In the genomic region with DNA sequence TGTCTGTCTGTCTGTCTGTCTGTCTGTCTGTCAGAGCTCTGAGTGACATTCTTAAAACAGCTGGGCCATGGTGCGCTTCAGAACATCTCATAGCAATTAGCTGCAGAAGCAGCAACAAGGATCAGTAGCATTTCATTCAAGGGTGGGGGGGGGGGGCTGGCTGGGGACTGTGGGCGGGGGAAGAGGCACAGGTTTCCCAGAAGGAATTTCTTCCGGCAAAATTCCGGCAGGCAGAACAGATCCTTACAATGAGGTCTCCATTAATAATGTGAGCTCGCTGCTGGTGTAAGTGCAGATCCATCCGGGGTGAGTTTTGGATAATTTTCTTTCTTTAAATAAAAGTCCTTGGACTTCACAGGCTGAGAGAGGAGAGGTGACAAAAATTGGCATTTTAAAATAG, we compare ENCODE assay signal across 15 mouse cellular contexts. TPM values are rescaled to one million over a fixed set of nuclear protein-coding genes. Genes with fewer than 3 reads are reported as not detected.
DNase-seq lines count a peak whose midpoint lies in the region; ATAC-seq and TF ChIP-seq lines count a peak whose summit lies in the region.
"Had no signal": no experiment of that assay in that cellular context is flagged by ENCODE, and none has a peak within 500 bp of the region (broad histone marks: within the 10 kb centered on the region; RNA-seq: fewer than 3 reads in every experiment).

No protein-coding gene starts in this region.

- H3K4me1 ChIP-seq in neural tube, embryonic 14.5 days (ENCODE audit: control insufficient read depth, insufficient read depth, low read length) = peaks cover 12% of the 10 kb centered on the region

- no peak for TF ChIP-seq CTCF in layer of hippocampus, adult 2 months (conservative IDR thresholded peaks at IDR 0.05)

- WGBS in neural tube, embryonic 14.5 days = 12% methylated on average over 6 of the region's 6 CpGs

- H3K4me3 ChIP-seq in layer of hippocampus, adult 2 months = peak overlapping the region; percentile 56
- H3K4me3 ChIP-seq in neural tube, embryonic 14.5 days (ENCODE audit: low read depth, low read length) = no peak overlapping the region
- H3K4me3 ChIP-seq: liver, embryonic 13.5 days had no signal

- H3K27me3 ChIP-seq in neural tube, embryonic 14.5 days (ENCODE audit: control insufficient read depth, insufficient read depth, low read length) = no peaks in the 10 kb centered on the region
- H3K27me3 ChIP-seq: liver, embryonic 13.5 days had no signal

- H3K9ac ChIP-seq in neural tube, embryonic 14.5 days (replicated peaks; ENCODE audit: low read depth, low read length) = no peak overlapping the region
- H3K9ac ChIP-seq: liver, embryonic 13.5 days had no signal

- no peaks in the 10 kb centered on the region for H3K36me3 ChIP-seq in neural tube, embryonic 14.5 days (ENCODE audit: control insufficient read depth, insufficient read depth, low read length)
- H3K36me3 ChIP-seq: liver, embryonic 13.5 days had no signal

- no peaks in the 10 kb centered on the region for H3K9me3 ChIP-seq in neural tube, embryonic 14.5 days (ENCODE audit: control insufficient read depth, low read length)
- H3K9me3 ChIP-seq: G1E; liver, embryonic 13.5 days had no signal

- DNase-seq in embryo, embryonic 11 days = peak; percentile 30
- DNase-seq in embryo, embryonic 10.5 days (ENCODE audit: low spot score) = no peak
- no peak for DNase-seq in layer of hippocampus, adult 2 months (ENCODE audit: low spot score in 2 of 2)
- no peak for DNase-seq in layer of hippocampus, postnatal 10 days (ENCODE audit: low spot score in 2 of 2)
- DNase-seq in forelimb bud, embryonic 11.5 days (ENCODE audit: low read depth, low spot score) = peak; percentile 13
- no peak for DNase-seq in frontal cortex, postnatal 36 days (ENCODE audit: low spot score in 2 of 2)
- DNase-seq in adrenal gland, postnatal 10 days = no peak
- DNase-seq: heart, postnatal 36 days; liver, embryonic 13.5 days had no signal

- no peak for ATAC-seq in neural tube, embryonic 14.5 days (ENCODE audit: low read depth)

- peak overlapping the region; percentile 82 for H3K27ac ChIP-seq in layer of hippocampus, adult 2 months
- no peak overlapping the region for H3K27ac ChIP-seq in neural tube, embryonic 14.5 days (ENCODE audit: low read depth, low read length)
- H3K27ac ChIP-seq: kidney, postnatal 0 days; liver, embryonic 13.5 days; macrophage had no signal

- 0 out of 2 replicates have a peak overlapping the region, but pooled peaks have one; percentile 1 for H3K4me2 ChIP-seq in neural tube, embryonic 14.5 days (ENCODE audit: low read depth, low read length)
- H3K4me2 ChIP-seq: liver, embryonic 13.5 days had no signal

RNA-seq across cellular contexts. Expression of a gene that starts 40.0 kb away (rescaled TPM):
- 100 to 1,000 TPM; 153 to 170 TPM for total RNA-seq in layer of hippocampus, adult 2 months (2021)
- 100 to 1,000 TPM; 174 to 178 TPM for total RNA-seq in layer of hippocampus, postnatal 10 days (2021)
- polyA plus RNA-seq in neural tube, embryonic 14.5 days (2014; fragmentation: Nextera tagmentation; extraction: Ambion mirVana) = 35.9 and 36.2 TPM in 2 replicates
- 100 to 1,000 TPM; 119 to 123 TPM for total RNA-seq in adrenal gland, postnatal 10 days (2021)

RNA-seq across cellular contexts. Expression of a gene that starts 49.9 kb away (rescaled TPM):
- total RNA-seq in layer of hippocampus, adult 2 months (2021) = not detected
- total RNA-seq in layer of hippocampus, postnatal 10 days (2021) = not detected
- polyA plus RNA-seq in neural tube, embryonic 14.5 days (2014; fragmentation: Nextera tagmentation; extraction: Ambion mirVana) = not detected in 2 replicates
- total RNA-seq in adrenal gland, postnatal 10 days (2021) = 10 to 100 TPM; 10.9 to 22.9 TPM
- total RNA-seq: heart, postnatal 36 days; neutrophil, adult 5-6 weeks had no signal
- polyA plus RNA-seq: G1E; macrophage; small intestine, adult 2 months had no signal

Comparison
In these comparisons a context has a peak if more than half of its experiments do, and no peak if none do; other contexts are left out.
1. DNase-seq: peak in embryo, embryonic 11 days (single experiment) and forelimb bud, embryonic 11.5 days (single experiment); none in embryo, embryonic 10.5 days (single experiment), layer of hippocampus, adult 2 months (0 of 2), layer of hippocampus, postnatal 10 days (0 of 2), frontal cortex, postnatal 36 days (0 of 2) and adrenal gland, postnatal 10 days (single experiment).
2. RNA of a gene that starts 49.9 kb away (total RNA-seq): 10.9 to 22.9 TPM in adrenal gland, postnatal 10 days; not detected in layer of hippocampus, postnatal 10 days and not detected in layer of hippocampus, adult 2 months; every median in the first group is over 10 times any median in the second.